Mouse (Mus musculus) cerebellum, adult 2 months (tissue): ENCODE measurements around the gene Ptch2. TPM values are rescaled to one million over a fixed set of nuclear protein-coding genes. Genes with fewer than 3 reads are reported as not detected.

Experiments
- DNase-seq, 2 experiments: peaks; one replicate each; pipeline ENCODE4 v3.0.0; 2021
- H3K27ac ChIP-seq: fragments of 200-500 bp; 2 replicates; pipeline ENCODE4 v1.5.1; 2012; ENCODE audit warnings: low read length, control low read depth, inconsistent platforms; ENCODE audit not compliant: insufficient read depth
- H3K27me3 ChIP-seq: fragments of 200-500 bp; 2 replicates; pipeline ENCODE4 v1.6.1; 2012; ENCODE audit warnings: inconsistent platforms, mild to moderate bottlenecking, low read length, moderate library complexity; ENCODE audit not compliant: control insufficient read depth, insufficient read depth
- H3K4me1 ChIP-seq: fragments of 200-500 bp; 2 replicates; pipeline ENCODE4 v1.6.1; 2011; ENCODE audit warnings: low read length; ENCODE audit not compliant: control insufficient read depth, insufficient read depth
- H3K4me3 ChIP-seq: fragments of 200-500 bp; replicated peaks from 2 replicates; pipeline ENCODE3; 2011; ENCODE audit warnings: mild to moderate bottlenecking, low read depth, low read length, control low read depth; ENCODE audit not compliant: insufficient read depth
- CTCF ChIP-seq: fragments of 200-500 bp; IDR thresholded peaks from 2 replicates; pipeline ENCODE4 v1.5.1; 2011; ENCODE audit warnings: low read depth, mild to moderate bottlenecking, control low read depth, low read length, moderate library complexity, borderline replicate concordance; ENCODE audit not compliant: insufficient read depth
- POLR2A ChIP-seq: fragments of 200-500 bp; IDR thresholded peaks from 2 replicates; pipeline ENCODE4 v1.6.1; 2011; ENCODE audit warnings: low read length, control low read depth, borderline replicate concordance; ENCODE audit not compliant: insufficient read depth
- WGBS: fragments of 180-500 bp; shearing (Covaris S2); methylation state at CpG from one replicate; pipeline ENCODE4 v1.1.7; 2018; 5-methylcytosine and 5-hydroxymethylcytosine counted together
- polyA plus RNA-seq: library from polyadenylated mRNA; depleted of rRNA; stranded (reverse); fragments of >200 nt; gene quantifications from 2 replicates; pipeline ENCODE4 v1.2.3, GENCODE M21; 2012

Gene Ptch2
- polyA plus RNA-seq, 1 experiment, result 3.6 TPM

GRCm38 (mm10) chr4:117094626-117095361, 1.1 kb upstream of the Ptch2 start:
- H3K4me3 ChIP-seq, result no peak overlapping the region
- H3K27me3 ChIP-seq, result no peaks in the 10 kb centered on the region
- WGBS, result 72% methylated on average over 3 of the region's 3 CpGs
- no peak overlapping the region for H3K27ac ChIP-seq
- no peaks in the 10 kb centered on the region for H3K4me1 ChIP-seq
- TF ChIP-seq POLR2A, result no peak
- TF ChIP-seq CTCF, result no peak
- no peak for DNase-seq

GRCm38 (mm10) chr4:117096666-117097065, 791 bp downstream of the Ptch2 start:
- H3K27ac ChIP-seq, result no peak overlapping the region
- WGBS, result 17% methylated on average over 5 of the region's 5 CpGs
- no peak for DNase-seq

GRCm38 (mm10) chr4:117097969-117098763, 2.3 kb downstream of the Ptch2 start:
- DNase-seq, result no peak
- 47% methylated on average over 8 of the region's 8 CpGs for WGBS
- Histone ChIP-seq H3K4me3 (no peak overlapping the region), H3K27me3 (no peaks in the 10 kb centered on the region), H3K4me1 (no peaks in the 10 kb centered on the region), H3K27ac (no peak overlapping the region)
- TF ChIP-seq CTCF (no peak), POLR2A (no peak)

More at GRCm38 (mm10) chr4:117096666-117097065, 791 bp downstream of the Ptch2 start:
- TF ChIP-seq CTCF (no peak), POLR2A (no peak)
- no peak overlapping the region for H3K4me3 ChIP-seq
- no peaks in the 10 kb centered on the region for H3K27me3 ChIP-seq
- no peaks in the 10 kb centered on the region for H3K4me1 ChIP-seq

GRCm38 (mm10) chr4:117098764-117099036, 2.8 kb downstream of the Ptch2 start:
- DNase-seq, result no peak
- Histone ChIP-seq H3K27me3 (no peaks in the 10 kb centered on the region), H3K4me1 (no peaks in the 10 kb centered on the region), H3K27ac (no peak overlapping the region), H3K4me3 (no peak overlapping the region)
- WGBS, result 44% methylated on average over 2 of the region's 2 CpGs
- TF ChIP-seq CTCF (no peak), POLR2A (no peak)

GRCm38 (mm10) chr4:117100036-117100435, 4.2 kb downstream of the Ptch2 start:
- no peak overlapping the region for H3K27ac ChIP-seq
- WGBS, result 68% methylated on average over 4 of the region's 4 CpGs

GRCm38 (mm10) chr4:117101218-117101617, 5.3 kb downstream of the Ptch2 start:
- Histone ChIP-seq H3K4me1 (no peaks in the 10 kb centered on the region), H3K4me3 (no peak overlapping the region), H3K27ac (no peak overlapping the region), H3K27me3 (no peaks in the 10 kb centered on the region)
- whole genome bisulfite sequencing, result 49% methylated on average over 7 of the region's 7 CpGs
- TF ChIP-seq POLR2A, result no peak
- TF ChIP-seq CTCF, result no peak; the same call in 1 of the 2 replicates
- no peak for DNase-seq

More at GRCm38 (mm10) chr4:117100036-117100435, 4.2 kb downstream of the Ptch2 start:
- H3K27me3 ChIP-seq, result no peaks in the 10 kb centered on the region
- TF ChIP-seq CTCF (no peak), POLR2A (no peak)
- H3K4me1 ChIP-seq, result no peaks in the 10 kb centered on the region
- no peak overlapping the region for H3K4me3 ChIP-seq
- DNase-seq, result no peak

- WGBS, result 42% methylated on average over 10 of the region's 10 CpGs
- no peaks in the 10 kb centered on the region for H3K27me3 ChIP-seq
- no peaks in the 10 kb centered on the region for H3K4me1 ChIP-seq
- H3K27ac ChIP-seq, result no peak overlapping the region
- TF ChIP-seq CTCF, result no peak
- no peak for TF ChIP-seq POLR2A
- H3K4me3 ChIP-seq, result no peak overlapping the region
- no peak for DNase-seq
Observed at GRCm38 (mm10) chr4:117104672-117105071, 8.8 kb downstream of the Ptch2 start.

GRCm38 (mm10) chr4:117105127-117105526, 9.3 kb downstream of the Ptch2 start:
- Histone ChIP-seq H3K4me3 (no peak overlapping the region), H3K27me3 (no peaks in the 10 kb centered on the region), H3K27ac (no peak overlapping the region), H3K4me1 (no peaks in the 10 kb centered on the region)
- DNase-seq, result no peak
- WGBS, result 6% methylated on average over 10 of the region's 10 CpGs
- TF ChIP-seq POLR2A, result no peak
- TF ChIP-seq CTCF, result no peak
